Mouse (Mus musculus) colon, adult 2 months (tissue): ENCODE data around the gene Mpped1. TPM values are rescaled to one million over a fixed set of nuclear protein-coding genes. Genes with fewer than 3 reads are reported as not detected.

Experiments
- polyA plus RNA-seq: library from polyadenylated mRNA; depleted of rRNA; stranded (reverse); fragments of >200 nt; gene quantifications from 2 replicates; pipeline ENCODE4 v1.2.3, GENCODE M21; 2012; rRNA removed

Mpped1 gene
- not detected in 2 replicates for polyA plus RNA-seq

GRCm38 (mm10) chr15:83779387-83779786 lies at the start of gene Mpped1:
Gene Mpped1 (plus strand): TSS chr15:83779467.

Other genes with a start within 250 kb of the Mpped1 start
- 507 and 539 TPM in 2 replicates for gene Tspo, start 215.9 kb upstream of the Mpped1 start, polyA plus RNA-seq
- gene Mcat, start 215.7 kb upstream of the Mpped1 start, polyA plus RNA-seq: 25.0 and 30.4 TPM in 2 replicates
- gene Ttll12, start 184.3 kb upstream of the Mpped1 start, polyA plus RNA-seq: 24.5 and 28.4 TPM in 2 replicates
- gene Scube1, start 54.4 kb upstream of the Mpped1 start, polyA plus RNA-seq: 12.8 and 16.2 TPM in 2 replicates